Mouse (Mus musculus) adrenal gland, postnatal 14 days (tissue): Measurements from ENCODE around the gene Afmid. TPM values are rescaled to one million over a fixed set of nuclear protein-coding genes. Genes with fewer than 3 reads are reported as not detected.

Experiments used
- DNase-seq: peaks from one replicate; pipeline ENCODE4 v3.0.0; 2021; ENCODE audit warnings: mixed read lengths
- total RNA-seq: library from RNA; stranded (reverse); gene quantifications from 2 replicates; pipeline ENCODE4 v1.2.3, GENCODE M21; 2021

The Afmid gene
- total RNA-seq, 1 experiment from 2014 or later, result 16.4 TPM

GRCm38 (mm10) chr11:117848271-117848984 is 22.7 kb downstream of the Afmid start:
- peak; percentile 67 for DNase-seq

GRCm38 (mm10) chr11:117848985-117849671 is 23.4 kb downstream of the Afmid start, which contains the start of gene Birc5:
TSS of gene Birc5 (plus strand) at chr11:117849251.
- DNase-seq, result peak; percentile 98

DNA sequence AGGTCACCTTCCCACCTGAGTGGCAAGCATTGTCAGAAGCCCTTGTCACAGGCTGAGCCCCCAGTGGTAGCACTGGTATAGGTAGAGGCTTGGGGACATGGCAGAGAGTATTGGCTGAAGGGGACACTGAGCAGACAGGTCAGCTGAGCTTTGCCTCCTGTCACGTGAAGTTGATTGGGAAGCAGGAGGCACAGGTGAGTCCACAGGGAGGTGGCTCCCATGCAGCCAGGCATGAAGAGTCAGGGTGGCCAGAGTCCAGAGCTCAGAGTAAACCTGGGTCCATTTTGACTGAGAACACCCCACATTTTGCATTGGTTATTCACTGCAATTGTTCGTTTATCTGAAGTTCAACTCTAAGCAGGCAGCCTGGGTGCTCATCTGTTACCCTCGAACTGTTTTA is 27.2 kb downstream of the Afmid start:
- DNase-seq, result no peak

DNA sequence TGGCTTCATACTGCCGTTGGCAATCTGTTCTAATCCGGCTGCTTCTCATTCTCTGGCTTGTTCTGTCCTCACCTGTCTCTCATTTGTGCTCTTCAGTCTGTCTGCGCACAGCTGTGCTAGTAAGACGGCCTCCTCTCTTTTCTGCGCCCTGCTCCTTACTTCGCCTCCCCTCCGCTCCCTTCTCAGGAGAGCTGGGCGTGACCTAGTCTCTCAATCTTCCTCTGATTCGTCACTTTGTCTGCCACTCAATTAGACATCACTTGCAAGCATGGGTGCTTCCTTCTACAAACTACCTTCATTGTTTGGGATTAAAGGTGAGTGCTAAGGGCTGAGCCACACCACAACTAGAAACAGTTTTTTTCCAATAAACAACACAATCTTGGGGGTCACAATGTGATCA is 28.5 kb downstream of the Afmid start:
- DNase-seq, result no peak

DNA sequence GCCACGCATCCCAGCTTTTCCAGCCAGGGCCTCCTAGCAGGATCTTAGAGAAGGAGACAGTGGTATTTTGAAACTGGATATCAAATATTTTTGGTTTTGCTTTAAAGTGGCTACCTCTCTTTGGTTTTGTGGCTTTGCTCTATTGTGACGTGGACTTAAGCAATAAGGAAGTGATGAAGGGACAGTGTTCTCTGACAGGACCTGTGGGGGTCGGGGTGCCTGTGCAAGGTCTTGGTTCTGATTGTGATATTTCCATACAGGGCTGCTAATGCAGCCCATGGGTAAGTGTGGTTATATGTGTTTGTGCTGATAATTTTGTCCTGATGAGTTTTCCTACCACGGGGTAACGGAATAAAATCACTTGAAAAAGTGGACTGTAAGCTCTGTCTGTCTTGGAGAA is 29.6 kb downstream of the Afmid start:
- no peak for DNase-seq

DNA sequence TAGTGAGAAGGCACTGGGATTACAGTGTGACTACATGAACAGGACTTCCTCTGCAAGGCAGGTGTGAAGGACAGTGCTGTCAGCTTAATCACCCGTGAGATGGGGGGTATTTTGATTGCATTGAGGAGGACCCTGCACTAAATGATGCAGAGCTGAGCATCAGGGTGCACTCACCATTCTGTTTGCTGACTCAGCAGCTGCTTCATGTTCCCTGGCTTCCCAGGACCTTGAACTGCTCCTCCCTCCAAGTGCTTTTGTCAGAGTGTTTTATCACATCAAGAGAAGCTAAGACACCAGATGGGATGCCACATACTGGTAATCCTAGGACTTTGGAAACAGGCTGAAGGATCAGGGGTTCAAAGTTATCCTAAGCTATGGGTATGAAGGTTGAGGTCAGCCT is 30.3 kb downstream of the Afmid start:
- no peak for DNase-seq

GRCm38 (mm10) chr11:117857462-117857861 is 31.7 kb downstream of the Afmid start:
- no peak for DNase-seq

DNA sequence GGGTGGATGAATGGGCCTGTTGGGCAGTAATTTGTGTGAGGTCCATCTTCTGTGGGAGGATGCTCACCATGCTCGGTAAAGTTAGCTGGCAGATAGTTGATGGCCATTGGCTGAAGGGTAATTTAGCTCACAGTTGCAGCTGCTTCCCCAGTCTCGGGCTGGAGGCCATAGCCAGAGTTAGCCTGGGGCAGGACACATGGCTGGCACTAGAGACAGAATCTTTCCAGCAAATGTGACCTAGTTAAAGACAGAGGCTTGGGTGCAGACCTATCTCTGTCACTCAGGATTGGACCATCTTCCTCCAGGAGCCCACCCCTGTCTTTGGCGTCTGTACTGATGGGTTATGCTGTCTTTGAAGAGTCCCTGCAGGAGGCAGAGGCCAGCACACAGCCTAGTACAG is 32.7 kb downstream of the Afmid start:
- no peak for DNase-seq

GRCm38 (mm10) chr11:117860601-117861000 is 34.9 kb downstream of the Afmid start, which contains the start of gene Tmem235:
TSS of gene Tmem235 (plus strand) at chr11:117860752.
- DNase-seq, result no peak

DNA sequence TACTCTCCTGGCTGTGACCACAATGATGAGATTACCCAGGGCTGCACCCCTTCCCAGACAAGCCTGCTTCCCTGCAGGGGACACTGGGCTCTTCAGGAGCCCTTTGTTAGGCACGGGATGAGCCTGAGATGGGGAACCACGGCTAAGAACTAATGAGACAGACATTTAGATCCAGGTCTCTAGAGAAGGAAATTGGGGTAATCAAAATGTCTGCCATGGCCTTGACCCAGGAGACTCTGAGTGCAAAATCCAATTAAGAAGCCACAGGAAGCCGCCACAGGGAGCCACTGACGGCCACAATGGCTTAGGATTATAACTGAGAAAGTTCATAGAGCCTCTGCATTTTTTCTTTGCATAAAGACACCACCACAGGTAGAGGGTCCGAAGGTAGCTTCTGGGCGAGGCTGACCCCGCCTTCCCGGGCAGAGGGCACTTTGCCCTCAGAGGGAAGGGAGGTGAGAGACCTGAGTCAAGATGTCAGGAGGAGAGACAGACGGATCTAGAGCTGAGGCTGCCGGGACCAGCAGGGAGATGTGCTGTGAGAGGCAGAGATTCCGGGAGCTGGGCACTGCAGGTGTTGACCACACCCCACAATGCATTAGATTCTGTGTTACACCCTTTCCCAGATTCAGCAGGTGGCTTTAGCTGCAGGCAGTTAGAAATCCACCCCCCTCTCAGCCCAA is 37.6 kb downstream of the Afmid start:
- DNase-seq, result no peak

DNA sequence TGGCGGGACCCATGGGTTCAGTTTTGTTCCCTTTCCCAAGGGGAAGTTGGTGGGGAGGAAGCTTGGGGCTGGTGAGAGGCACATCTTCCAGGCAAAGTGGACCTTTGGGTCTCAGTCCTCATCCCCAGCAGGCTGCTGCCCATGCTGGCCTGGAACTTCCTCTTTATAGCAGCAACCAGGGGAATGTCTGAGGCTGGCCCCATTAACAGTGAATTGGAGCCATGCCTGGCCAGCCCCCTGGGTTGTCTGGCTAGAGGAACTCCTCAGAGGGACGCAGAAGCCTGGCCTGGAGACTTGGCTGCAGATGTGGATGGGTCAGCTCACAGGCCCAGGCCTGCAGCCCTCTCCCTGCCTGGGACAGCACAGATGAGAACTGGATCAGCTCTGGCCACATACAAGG is 39.1 kb downstream of the Afmid start:
- DNase-seq, result no peak

GRCm38 (mm10) chr11:117865988-117866387 is 40.3 kb downstream of the Afmid start:
- no peak for DNase-seq

GRCm38 (mm10) chr11:117870688-117871365 is 45.1 kb downstream of the Afmid start:
- DNase-seq, result peak; percentile 84

- DNase-seq, result no peak
Observed at GRCm38 (mm10) chr11:117871376-117871775, 45.7 kb downstream of the Afmid start.

- DNase-seq, result no peak
Observed at GRCm38 (mm10) chr11:117871911-117872584, 46.3 kb downstream of the Afmid start.

DNA sequence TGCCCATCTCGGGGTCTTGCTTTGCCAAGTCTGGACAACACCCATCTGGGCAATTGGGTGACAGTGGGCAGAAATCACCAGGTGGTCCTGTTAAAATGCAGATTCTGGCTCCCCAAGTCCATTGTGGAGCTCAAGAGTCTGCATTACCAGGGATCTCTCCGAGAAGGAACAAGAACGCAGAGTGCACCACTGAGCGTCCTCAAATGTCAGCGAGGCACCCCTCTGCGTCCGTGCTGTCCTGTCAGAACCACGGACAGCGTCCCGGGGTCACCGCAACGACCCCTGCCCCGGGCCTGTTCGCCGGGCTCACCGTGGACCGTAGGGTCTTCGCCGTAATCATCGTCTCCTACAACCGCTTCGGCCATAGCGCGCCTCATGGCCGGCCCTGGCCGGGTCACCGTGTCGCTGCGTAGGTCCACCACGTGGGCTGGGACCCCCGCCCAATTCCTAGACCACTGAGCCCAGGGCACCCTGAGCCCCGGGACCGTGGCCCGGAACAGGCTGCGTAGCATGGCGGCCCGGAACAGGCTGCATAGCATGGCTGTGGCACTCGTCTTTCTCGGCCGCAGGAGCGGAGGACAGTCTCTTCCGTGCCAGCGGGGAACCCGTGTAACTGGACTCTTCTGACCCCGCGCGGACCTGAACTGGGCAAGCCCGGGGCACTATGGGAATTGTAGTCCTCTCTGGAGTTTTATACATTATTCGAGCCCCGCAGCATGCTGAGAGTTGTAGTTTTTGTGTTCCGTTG is 47.3 kb downstream of the Afmid start, which contains the start of gene Tha1:
Gene Tha1, minus strand, starts transcription at position 621 of the 748 bp plus-strand sequence.
- peak; percentile 93 for DNase-seq

GRCm38 (mm10) chr11:117874419-117874818 is 48.7 kb downstream of the Afmid start:
- peak; percentile 53 for DNase-seq

- DNase-seq, result no peak
Observed at GRCm38 (mm10) chr11:117875681-117876080, 50.0 kb downstream of the Afmid start.

DNA sequence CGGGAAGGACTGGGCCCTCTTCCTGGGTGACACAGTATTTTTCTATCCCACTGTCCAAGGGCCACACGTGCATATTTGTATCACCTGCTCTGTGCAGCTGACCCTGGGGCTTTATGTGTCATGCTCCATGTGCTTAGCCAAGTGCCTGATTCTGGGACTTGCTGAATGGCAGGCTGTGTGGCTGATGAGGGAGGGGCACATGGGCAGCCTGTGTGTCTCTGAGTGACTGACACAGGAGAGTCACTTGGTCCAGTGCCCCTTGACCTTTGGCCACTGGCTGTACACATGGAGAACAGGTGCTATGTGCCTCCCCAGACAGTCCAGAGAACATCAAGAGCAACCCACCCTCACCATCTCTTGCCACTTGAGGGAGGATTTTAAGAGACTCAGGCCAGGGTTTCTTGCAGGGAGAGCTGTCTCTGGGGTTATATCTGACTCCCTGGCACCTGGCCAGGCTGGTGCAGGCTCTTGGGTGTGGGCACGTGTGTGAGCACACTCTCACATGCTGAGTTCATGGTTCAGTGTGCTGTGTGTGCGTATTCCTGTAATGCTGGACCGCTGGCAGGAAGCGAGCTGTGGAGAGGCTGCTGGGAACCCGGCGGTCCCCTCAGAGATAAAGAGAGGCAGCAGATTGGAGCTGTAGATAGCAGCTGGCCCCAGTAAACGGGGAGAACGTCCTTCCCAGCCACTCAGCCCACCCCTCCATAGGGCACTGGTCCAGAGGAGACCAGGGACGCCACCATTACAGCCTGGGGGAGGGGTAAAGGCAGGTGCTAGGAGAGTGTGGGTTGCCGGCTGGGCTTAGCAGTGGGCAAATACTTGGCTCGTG is 52.4 kb downstream of the Afmid start:
- DNase-seq, result peak; percentile 74

DNA sequence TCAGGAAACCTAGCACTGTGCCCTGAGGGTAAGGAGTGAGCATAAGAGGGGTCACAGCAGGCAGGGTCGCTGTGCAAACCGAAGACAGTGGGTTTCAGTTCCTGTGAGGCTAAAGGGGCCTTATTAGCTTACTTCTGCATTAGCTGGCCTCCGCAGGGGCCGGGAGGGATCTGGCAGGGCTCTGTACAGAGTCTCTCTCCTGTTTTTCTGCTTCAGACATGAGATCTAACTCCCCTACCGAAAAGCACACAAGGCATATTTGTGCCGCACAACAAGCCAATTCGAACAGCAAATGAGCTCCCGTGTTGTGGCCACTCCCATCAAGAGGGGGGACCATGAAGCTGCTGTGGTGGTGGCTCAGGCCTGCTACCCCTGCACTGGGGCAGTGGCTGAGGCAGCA is 53.2 kb downstream of the Afmid start:
- no peak for DNase-seq
